Mouse (Mus musculus) forebrain, embryonic 12.5 days (tissue): ENCODE data around the gene Tspan31. TPM values are rescaled to one million over a fixed set of nuclear protein-coding genes. Genes with fewer than 3 reads are reported as not detected.
"Not testable (repeated sequence)": the region's sequence is repeated elsewhere in the genome, so short reads cannot be mapped to it uniquely, and the experiment has no call there.

Experiments used
- ATAC-seq: fragments of 200-750 bp; cut with Nextera tagmentation; 2 replicates; pipeline ENCODE4 v1.8.0; 2017; ENCODE audit warnings: moderate TSS enrichment; ENCODE audit not compliant: low FRiP score
- H3K27ac ChIP-seq: fragments of 300-500 bp; sonication (generic); 2 replicates; pipeline ENCODE4 v1.5.1; 2016; ENCODE audit warnings: mild to moderate bottlenecking
- H3K27me3 ChIP-seq: fragments of 300-500 bp; sonication (generic); 2 replicates; pipeline ENCODE4 v1.6.1; 2016; ENCODE audit warnings: mild to moderate bottlenecking
- H3K36me3 ChIP-seq: fragments of 300-500 bp; sonication (generic); replicated peaks from 2 replicates; pipeline ENCODE4 v1.6.1; 2016; ENCODE audit warnings: mild to moderate bottlenecking
- H3K4me1 ChIP-seq: fragments of 300-500 bp; sonication (generic); 2 replicates; pipeline ENCODE4 v1.6.1; 2016
- H3K4me2 ChIP-seq: fragments of 300-500 bp; sonication (generic); 2 replicates; pipeline ENCODE4 v1.6.1; 2016; ENCODE audit warnings: mild to moderate bottlenecking, moderate library complexity
- H3K4me3 ChIP-seq: fragments of 300-500 bp; sonication (generic); replicated peaks from 2 replicates; pipeline ENCODE4 v1.5.1; 2016; ENCODE audit warnings: mild to moderate bottlenecking
- H3K9ac ChIP-seq: fragments of 300-500 bp; sonication (generic); 2 replicates; pipeline ENCODE4 v1.6.1; 2016; ENCODE audit warnings: mild to moderate bottlenecking
- H3K9me3 ChIP-seq: fragments of 300-500 bp; sonication (generic); 2 replicates; pipeline ENCODE4 v1.6.1; 2016
- WGBS: fragments of 180-500 bp; shearing (Covaris S2); methylation state at CpG from one replicate; pipeline ENCODE4 v1.1.7; 2016; 5-methylcytosine and 5-hydroxymethylcytosine counted together
- polyA plus RNA-seq: library from polyadenylated mRNA; unstranded; fragments of >200 nt; fragmentation: Nextera tagmentation; extraction: Ambion mirVana; gene quantifications from 2 replicates; pipeline ENCODE4 v1.2.1, GENCODE M21; 2016

The Tspan31 gene
- polyA plus RNA-seq, 1 experiment from 2014 or later, result 139 TPM

DNA sequence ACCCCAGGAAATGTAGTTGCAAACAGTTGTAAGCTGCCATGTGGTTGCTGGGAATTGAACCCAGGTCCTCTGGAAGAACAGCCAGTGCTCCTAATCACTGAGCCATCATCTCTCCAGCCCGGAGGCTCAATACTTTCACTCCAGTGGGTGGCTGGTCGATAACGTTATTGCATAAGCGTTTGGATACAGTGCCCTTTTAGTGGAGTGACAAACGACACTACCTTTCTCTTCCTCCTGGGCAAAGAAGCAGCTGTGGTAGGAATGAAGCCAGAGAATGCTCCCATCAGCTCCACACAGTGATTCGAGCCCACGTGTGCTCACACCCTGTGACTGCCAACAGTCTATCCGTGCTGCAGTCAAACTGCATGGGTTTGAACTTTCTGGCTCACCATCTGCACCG lies 1.1 kb upstream of the Tspan31 start:
- Histone ChIP-seq H3K27ac (no peak overlapping the region; the same call in 1 of the 2 replicates), H3K4me2 (peak overlapping the region; percentile 97), H3K27me3 (no peaks in the 10 kb centered on the region; the same call in 1 of the 2 replicates), H3K36me3 (peaks cover 24% of the 10 kb centered on the region), H3K9me3 (no peaks in the 10 kb centered on the region), H3K9ac (peak overlapping the region; percentile 72), H3K4me1 (peaks cover 33% of the 10 kb centered on the region), H3K4me3 (peak overlapping the region; percentile 62)
- no peak for ATAC-seq
- 81% methylated on average over 9 of the region's 9 CpGs for WGBS

GRCm38 (mm10) chr10:127069281-127070189 lies 529 bp downstream of the Tspan31 start:
- Histone ChIP-seq H3K4me2 (peak overlapping the region; percentile 97), H3K4me3 (peak overlapping the region; percentile 62), H3K27me3 (no peaks in the 10 kb centered on the region), H3K9me3 (no peaks in the 10 kb centered on the region), H3K36me3 (peaks cover 41% of the 10 kb centered on the region), H3K9ac (peak overlapping the region; percentile 80), H3K4me1 (peaks cover 46% of the 10 kb centered on the region), H3K27ac (peak overlapping the region; percentile 96)
- WGBS, result 7% methylated on average over 30 of the region's 30 CpGs
- ATAC-seq, result peak; percentile 69

GRCm38 (mm10) chr10:127068360-127069038 lies 1.6 kb downstream of the Tspan31 start:
- H3K27ac ChIP-seq, result peak overlapping the region; percentile 96; the same call in 1 of the 2 replicates
- 78% methylated on average over 9 of the region's 9 CpGs for WGBS
- peak overlapping the region; percentile 97 for H3K4me2 ChIP-seq

DNA sequence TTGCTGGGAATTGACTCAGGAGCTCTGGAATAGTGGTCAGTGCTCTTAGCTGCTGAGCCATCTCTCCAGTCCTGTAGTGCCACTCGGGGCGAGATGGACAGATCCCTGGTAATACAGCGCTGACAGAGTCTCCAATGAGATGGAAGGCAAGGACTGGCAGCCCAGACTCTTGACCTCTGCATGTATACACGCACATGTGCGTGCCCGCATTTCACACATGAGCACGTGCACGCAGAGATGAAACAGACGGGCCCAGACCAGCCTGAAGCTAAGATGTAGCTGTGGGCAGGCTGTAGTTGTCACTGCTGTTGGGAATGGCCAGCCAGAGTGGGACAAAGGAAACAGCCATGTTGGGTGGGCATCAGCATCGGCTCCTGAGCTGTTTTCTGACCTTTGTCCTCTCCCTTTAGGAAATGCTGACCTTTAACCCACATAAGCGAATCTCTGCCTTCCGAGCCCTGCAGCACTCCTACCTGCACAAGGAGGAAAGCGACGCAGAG lies 3.5 kb downstream of the Tspan31 start:
- Histone ChIP-seq H3K27me3 (no peaks in the 10 kb centered on the region), H3K36me3 (peaks cover 42% of the 10 kb centered on the region), H3K4me3 (no peak overlapping the region), H3K4me2 (no peak overlapping the region), H3K9me3 (no peaks in the 10 kb centered on the region), H3K27ac (peak overlapping the region; percentile 38; the same call in 1 of the 2 replicates), H3K4me1 (peaks cover 55% of the 10 kb centered on the region), H3K9ac (no peak overlapping the region)
- 90% methylated on average over 14 of the region's 14 CpGs for WGBS
- ATAC-seq, result no peak

More at GRCm38 (mm10) chr10:127068360-127069038, 1.6 kb downstream of the Tspan31 start:
- Histone ChIP-seq H3K9ac (peak overlapping the region; percentile 80; the same call in 1 of the 2 replicates), H3K27me3 (no peaks in the 10 kb centered on the region), H3K4me1 (peaks cover 46% of the 10 kb centered on the region), H3K9me3 (no peaks in the 10 kb centered on the region), H3K36me3 (peaks cover 42% of the 10 kb centered on the region), H3K4me3 (peak overlapping the region; percentile 62)
- no peak for ATAC-seq

- Histone ChIP-seq H3K4me1 (peaks cover 56% of the 10 kb centered on the region), H3K27me3 (no peaks in the 10 kb centered on the region), H3K36me3 (peaks cover 42% of the 10 kb centered on the region), H3K9me3 (no peaks in the 10 kb centered on the region), H3K9ac (no peak overlapping the region), H3K4me2 (no peak overlapping the region), H3K27ac (no peak overlapping the region), H3K4me3 (no peak overlapping the region)
- 88% methylated on average over 9 of the region's 9 CpGs for WGBS
- ATAC-seq, result no peak
Observed at GRCm38 (mm10) chr10:127065981-127066380, 4.1 kb downstream of the Tspan31 start.

DNA sequence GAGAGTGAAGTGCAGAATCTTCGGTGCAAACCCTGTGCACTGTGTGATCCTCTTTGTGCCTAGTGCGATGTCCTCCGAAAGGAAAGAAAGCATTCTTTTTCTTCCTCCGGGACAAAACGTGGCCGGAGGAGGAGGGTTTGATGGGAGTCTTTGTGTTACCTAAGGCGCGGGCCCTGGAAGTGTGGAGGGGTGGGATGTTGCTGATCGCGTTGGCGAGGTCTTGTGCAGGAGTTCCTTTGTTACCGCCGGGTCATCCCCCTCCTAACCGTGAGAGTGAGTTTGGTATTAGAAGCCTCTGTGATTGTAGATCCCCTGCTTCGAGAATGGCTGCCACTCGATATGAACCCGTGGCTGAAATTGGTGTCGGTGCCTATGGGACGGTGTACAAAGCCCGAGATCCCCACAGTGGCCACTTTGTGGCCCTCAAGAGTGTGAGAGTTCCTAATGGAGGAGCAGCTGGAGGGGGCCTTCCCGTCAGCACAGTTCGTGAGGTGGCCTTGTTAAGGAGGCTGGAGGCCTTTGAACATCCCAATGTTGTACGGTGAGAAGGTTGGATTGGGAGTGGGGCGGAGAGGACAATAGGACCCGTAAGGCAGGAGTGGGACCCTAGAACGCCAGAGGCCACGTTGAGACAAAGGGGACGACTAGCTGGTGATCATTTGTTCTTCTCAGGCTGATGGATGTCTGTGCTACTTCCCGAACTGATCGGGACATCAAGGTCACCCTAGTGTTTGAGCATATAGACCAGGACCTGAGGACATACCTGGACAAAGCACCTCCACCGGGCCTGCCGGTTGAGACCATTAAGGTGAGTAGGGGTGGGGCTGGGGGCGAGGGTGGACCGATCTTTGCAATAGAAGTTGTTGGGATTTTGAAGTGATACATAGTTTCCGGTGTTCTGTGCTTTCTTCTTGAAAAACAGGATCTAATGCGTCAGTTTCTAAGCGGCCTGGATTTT lies 5.9 kb downstream of the Tspan31 start:
- peaks cover 57% of the 10 kb centered on the region for H3K4me1 ChIP-seq
- WGBS, result 13% methylated on average over 37 of the region's 37 CpGs
- peaks cover 42% of the 10 kb centered on the region for H3K36me3 ChIP-seq
- H3K27me3 ChIP-seq, result no peaks in the 10 kb centered on the region
- ATAC-seq, result no peak
- H3K4me2 ChIP-seq, result peak overlapping the region; percentile 82
- peak overlapping the region; percentile 94 for H3K27ac ChIP-seq
- no peaks in the 10 kb centered on the region for H3K9me3 ChIP-seq
- peak overlapping the region; percentile 99 for H3K9ac ChIP-seq
- H3K4me3 ChIP-seq, result peak overlapping the region; percentile 76

DNA sequence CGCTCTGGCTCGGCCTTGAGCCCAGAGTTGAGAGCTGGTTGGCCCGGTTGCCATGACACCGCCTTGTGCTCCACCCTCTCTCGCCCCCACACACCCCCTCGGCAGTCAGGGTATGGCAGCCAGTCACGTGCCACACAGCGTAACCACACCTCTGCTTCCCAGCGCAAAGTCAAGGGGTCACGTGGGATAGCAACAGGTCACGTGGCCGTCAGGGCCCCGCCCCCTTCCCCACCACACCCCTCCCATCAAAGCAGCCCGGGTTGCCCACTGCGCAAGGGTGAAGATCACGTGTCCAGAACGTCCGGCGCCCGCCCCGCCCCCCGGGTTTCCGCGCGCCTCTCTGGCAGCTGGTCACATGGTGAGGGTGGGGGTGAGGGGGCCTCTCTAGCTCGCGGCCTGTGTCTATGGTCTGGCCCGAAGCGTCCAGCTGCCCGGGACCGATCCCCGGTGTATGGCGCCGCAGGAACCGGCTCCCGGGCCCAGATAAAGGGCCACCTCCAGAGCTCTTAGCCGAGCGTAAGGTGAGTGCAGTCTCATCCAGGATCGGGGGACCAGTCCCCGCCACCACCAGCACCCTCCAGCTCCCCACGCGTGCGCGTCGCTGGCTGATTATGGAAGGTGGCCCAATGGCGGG lies 6.7 kb downstream of the Tspan31 start, which contains the start of gene Cdk4:
Cdk4 (plus strand) TSS at position 296 of the 634 bp plus-strand sequence.
- Histone ChIP-seq H3K4me1 (peaks cover 57% of the 10 kb centered on the region), H3K4me3 (peak within 1 kb of the TSS; percentile 76), H3K4me2 (peak within 1 kb of the TSS; percentile 82), H3K9me3 (no peaks in the 10 kb centered on the region), H3K27ac (peak within 1 kb of the TSS; percentile 94), H3K9ac (peak within 1 kb of the TSS; percentile 99), H3K27me3 (no peaks in the 10 kb centered on the region), H3K36me3 (peaks cover 39% of the 10 kb centered on the region)
- peak; percentile 93 for ATAC-seq
- under 1% methylated on average over 46 of the region's 46 CpGs for WGBS

DNA sequence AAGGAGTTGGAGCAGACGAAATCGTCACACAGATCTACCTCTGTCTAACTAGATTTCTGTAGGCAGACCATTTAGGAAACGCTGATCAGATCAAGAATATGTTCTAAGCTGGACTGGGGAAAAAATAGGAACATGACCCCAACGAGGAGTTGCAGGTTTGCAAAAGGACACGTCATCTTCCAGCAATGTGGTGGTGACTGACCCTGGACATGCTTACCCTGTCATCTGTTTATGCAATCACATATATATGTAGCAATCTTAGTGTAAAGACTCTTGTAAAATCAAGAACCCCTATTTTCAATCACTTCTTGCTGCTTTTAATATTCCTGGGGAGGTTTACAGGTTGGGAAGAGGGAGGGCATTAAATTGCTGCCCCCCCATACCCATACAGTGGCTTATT lies 7.6 kb downstream of the Tspan31 start:
- Histone ChIP-seq H3K27me3 (no peaks in the 10 kb centered on the region; the same call in 1 of the 2 replicates), H3K36me3 (peaks cover 33% of the 10 kb centered on the region), H3K9me3 (no peaks in the 10 kb centered on the region), H3K4me3 (no peak overlapping the region), H3K4me2 (no peak overlapping the region), H3K4me1 (peaks cover 57% of the 10 kb centered on the region), H3K27ac (no peak overlapping the region), H3K9ac (no peak overlapping the region)
- no peak for ATAC-seq
- WGBS, result 83% methylated on average over 5 of the region's 5 CpGs

GRCm38 (mm10) chr10:127062101-127062500 lies 8.0 kb downstream of the Tspan31 start:
- H3K36me3 ChIP-seq, result peaks cover 33% of the 10 kb centered on the region
- not testable (repeated sequence) for H3K4me3 ChIP-seq, H3K9me3 ChIP-seq, H3K4me2 ChIP-seq, H3K27me3 ChIP-seq, H3K9ac ChIP-seq, ATAC-seq, H3K27ac ChIP-seq
- 96% methylated on average over 4 of the region's 4 CpGs for WGBS
- H3K4me1 ChIP-seq, result peaks cover 60% of the 10 kb centered on the region

GRCm38 (mm10) chr10:127061513-127061912 lies 8.6 kb downstream of the Tspan31 start:
- ATAC-seq, result no peak
- Histone ChIP-seq H3K9me3 (no peaks in the 10 kb centered on the region), H3K36me3 (peaks cover 32% of the 10 kb centered on the region), H3K9ac (0 out of 2 replicates have a peak overlapping the region, but pooled peaks have one; percentile 98), H3K4me3 (no peak overlapping the region), H3K4me1 (peaks cover 57% of the 10 kb centered on the region), H3K4me2 (peak overlapping the region; percentile 96; the same call in 1 of the 2 replicates), H3K27ac (peak overlapping the region; percentile 97), H3K27me3 (no peaks in the 10 kb centered on the region; the same call in 1 of the 2 replicates)
- 75% methylated on average over 2 of the region's 2 CpGs for WGBS

DNA sequence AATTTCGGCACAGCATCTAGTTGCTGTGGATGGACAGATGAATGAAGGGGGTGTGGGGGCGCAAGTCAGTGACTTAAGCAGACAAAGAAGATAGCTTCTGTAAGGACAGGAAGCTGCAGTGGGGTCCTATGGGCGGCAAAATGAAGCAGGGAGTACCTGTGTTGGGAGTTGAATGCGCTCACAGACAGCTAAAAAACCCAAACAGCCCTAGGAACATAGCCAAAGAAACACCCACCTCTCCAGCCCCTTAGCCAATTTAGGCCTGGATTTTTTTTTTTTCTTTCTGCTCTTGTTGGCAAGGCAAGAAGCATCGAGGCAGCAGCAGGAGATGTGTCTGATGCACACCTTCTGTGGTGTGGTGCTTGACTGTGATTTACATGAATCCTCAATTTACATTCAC lies 9.0 kb downstream of the Tspan31 start:
- peak overlapping the region; percentile 99 for H3K4me3 ChIP-seq
- H3K4me1 ChIP-seq, result peaks cover 56% of the 10 kb centered on the region
- peak overlapping the region; percentile 96 for H3K4me2 ChIP-seq
- peak overlapping the region; percentile 98; the same call in 1 of the 2 replicates for H3K9ac ChIP-seq
- H3K27ac ChIP-seq, result peak overlapping the region; percentile 97
- ATAC-seq, result no peak
- peaks cover 32% of the 10 kb centered on the region for H3K36me3 ChIP-seq
- H3K27me3 ChIP-seq, result no peaks in the 10 kb centered on the region; the same call in 1 of the 2 replicates
- H3K9me3 ChIP-seq, result no peaks in the 10 kb centered on the region
- 16% methylated on average over 5 of the region's 5 CpGs for WGBS
